22 mouse cellular contexts compared by ENCODE assay signal in genomic region chr2:44142611-44143010, GRCm38 (mm10).
DNase-seq lines count a peak whose midpoint lies in the region; ATAC-seq lines count a peak whose summit lies in the region.
"Had no signal": no experiment of that assay in that cellular context is flagged by ENCODE, and none has a peak within 500 bp of the region (broad histone marks: within the 10 kb centered on the region; RNA-seq: fewer than 3 reads in every experiment).

No protein-coding gene starts in this region.

- WGBS in kidney, embryonic 14.5 days, result 93% methylated on average over 5 of the region's 5 CpGs

- no peak overlapping the region for H3K27ac ChIP-seq in kidney, embryonic 14.5 days (ENCODE audit: low read depth, low read length)
- H3K27ac ChIP-seq: embryonic facial prominence, embryonic 15.5 days; forebrain, embryonic 10.5 days; hindbrain, embryonic 10.5 days; hindbrain, embryonic 14.5 days had no signal

- no peak overlapping the region for H3K4me3 ChIP-seq in kidney, embryonic 14.5 days (ENCODE audit: low read length)
- H3K4me3 ChIP-seq: embryonic facial prominence, embryonic 15.5 days; erythroblast, embryonic 14.5 days; forebrain, embryonic 10.5 days; heart, embryonic 12.5 days; hindbrain, embryonic 10.5 days had no signal

- no peaks in the 10 kb centered on the region for H3K4me1 ChIP-seq in kidney, embryonic 14.5 days (ENCODE audit: control insufficient read depth, insufficient read depth, low read length)
- H3K4me1 ChIP-seq: forebrain, embryonic 10.5 days; hindbrain, embryonic 10.5 days had no signal

- peak; percentile 17 for DNase-seq in adrenal gland, adult 2 months
- no peak for DNase-seq in adrenal gland, postnatal 25 days
- peak; percentile 24 for DNase-seq in kidney, adult 11 months
- DNase-seq in kidney, postnatal 14 days, result no peak
- peak; percentile 78 for DNase-seq in kidney, adult 9 months
- DNase-seq in kidney, postnatal 36 days, result peak; percentile 25 to 38
- DNase-seq: B cell, adult 2 months; cerebellum, adult 11 months; cerebellum, adult 8-10 months; cerebellum, postnatal 14 days; embryo, embryonic 11 days; gastrocnemius, postnatal 14 days had no signal

- no peak for ATAC-seq in kidney, embryonic 14.5 days (ENCODE audit: low FRiP score, low TSS enrichment)
- ATAC-seq: CD4-positive, CD25-positive, alpha-beta regulatory T cell, adult 4 months; forebrain, embryonic 14.5 days had no signal

- H3K9ac ChIP-seq in kidney, embryonic 14.5 days (ENCODE audit: low read depth, low read length), result no peak overlapping the region
- H3K9ac ChIP-seq: embryonic facial prominence, embryonic 15.5 days; heart, embryonic 12.5 days; hindbrain, embryonic 14.5 days had no signal

- no peaks in the 10 kb centered on the region for H3K27me3 ChIP-seq in kidney, embryonic 14.5 days (ENCODE audit: control insufficient read depth, insufficient read depth, low read length)
- H3K27me3 ChIP-seq: embryonic facial prominence, embryonic 15.5 days; heart, embryonic 12.5 days had no signal

- no peak overlapping the region for H3K4me2 ChIP-seq in kidney, embryonic 14.5 days (replicated peaks; ENCODE audit: low read depth, low read length)
- H3K4me2 ChIP-seq: embryonic facial prominence, embryonic 15.5 days; heart, embryonic 12.5 days; hindbrain, embryonic 14.5 days had no signal

- H3K36me3 ChIP-seq in kidney, embryonic 14.5 days (ENCODE audit: control insufficient read depth, insufficient read depth, low read length), result no peaks in the 10 kb centered on the region
- H3K36me3 ChIP-seq: embryonic facial prominence, embryonic 15.5 days; forebrain, embryonic 10.5 days; G1E; heart, embryonic 12.5 days; hindbrain, embryonic 10.5 days had no signal

- no peaks in the 10 kb centered on the region for H3K9me3 ChIP-seq in kidney, embryonic 14.5 days (ENCODE audit: control insufficient read depth, low read length)
- H3K9me3 ChIP-seq: embryonic facial prominence, embryonic 15.5 days; forebrain, embryonic 10.5 days; G1E; heart, embryonic 12.5 days; hindbrain, embryonic 10.5 days had no signal

Comparison
In these comparisons a context has a peak if more than half of its experiments do, and no peak if none do; other contexts are left out.
1. DNase-seq: peak in adrenal gland, adult 2 months (single experiment), kidney, adult 11 months (single experiment), kidney, adult 9 months (single experiment) and kidney, postnatal 36 days (2 of 2); none in adrenal gland, postnatal 25 days (single experiment) and kidney, postnatal 14 days (single experiment).